Mouse (Mus musculus) stomach, postnatal 0 days (tissue): ENCODE data around the gene Cyp2j12.

ENCODE experiments used
- CTCF ChIP-seq: IDR thresholded peaks from 2 replicates; pipeline ENCODE4 v1.5.1; 2016; ENCODE audit warnings: antibody characterized with exemption, low read depth, mild to moderate bottlenecking, moderate library complexity
- EP300 ChIP-seq: optimal IDR thresholded peaks from 2 replicates; pipeline ENCODE3; 2016; ENCODE audit warnings: antibody characterized with exemption

- TF ChIP-seq EP300 (no peak), CTCF (no peak)
These were observed 44.1 kb downstream of the Cyp2j12 start for GRCm38 (mm10) chr4:96096841-96097240.
